Mouse (Mus musculus) megakaryocyte, embryonic 14.5 days (primary cell): ENCODE results near the gene Mast4.

ENCODE experiments used
- FLI1 ChIP-seq: IDR thresholded peaks from 2 replicates; pipeline ENCODE4 v1.6.1; 2012; ENCODE audit warnings: low read length, inconsistent platforms, mixed read lengths
- GATA1 ChIP-seq: IDR thresholded peaks from 3 replicates; pipeline ENCODE4 v1.6.1; 2012; ENCODE audit warnings: mixed read lengths, low read length, inconsistent platforms, borderline replicate concordance

DNA sequence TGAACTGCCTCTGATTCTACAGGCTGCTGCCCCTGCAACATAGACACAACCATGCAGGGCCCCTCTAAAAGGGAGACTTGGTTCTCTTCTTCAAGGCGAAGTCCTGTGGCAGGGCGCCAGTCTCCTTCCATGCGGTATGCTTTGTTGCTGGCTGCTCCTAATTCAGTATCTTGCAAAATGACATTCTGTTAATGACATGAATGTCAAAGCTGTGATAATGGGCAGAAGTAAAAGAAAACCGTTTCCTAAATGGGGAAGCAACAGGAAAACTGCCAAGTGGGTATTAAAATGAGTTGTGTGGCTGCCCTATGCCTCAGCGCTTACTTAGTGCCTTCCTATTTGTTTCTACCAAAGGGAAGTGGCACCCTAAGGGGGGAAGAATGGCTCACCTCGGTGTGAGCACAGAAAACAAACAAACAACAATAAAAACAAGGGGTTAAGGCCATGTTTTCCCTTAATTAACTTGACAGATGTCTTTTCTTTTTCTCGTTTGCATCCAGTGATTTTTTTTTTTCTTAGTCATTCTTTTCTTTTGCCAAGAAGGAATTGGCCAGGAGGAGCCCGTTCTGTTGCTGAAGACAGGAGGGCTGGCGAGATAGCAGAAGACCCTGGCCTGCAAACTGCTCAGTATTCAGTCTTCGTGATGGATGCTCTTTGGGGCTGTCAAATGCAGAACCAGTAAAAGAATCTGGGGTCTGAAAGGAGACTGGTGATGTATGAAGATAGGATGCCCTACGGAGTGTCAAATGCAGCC is 468.1 kb downstream of the Mast4 start:
- no peak for TF ChIP-seq GATA1
- no peak for TF ChIP-seq FLI1
